Mouse (Mus musculus) heart, postnatal 0 days (tissue): ENCODE measurements around the gene Lpar1.

ENCODE experiments used
- CTCF ChIP-seq: IDR thresholded peaks from 2 replicates; pipeline ENCODE4 v1.5.1; 2016; ENCODE audit warnings: antibody characterized with exemption, control low read depth, low read depth
- EP300 ChIP-seq: IDR thresholded peaks from 2 replicates; pipeline ENCODE4 v1.6.1; 2016; ENCODE audit warnings: antibody characterized with exemption, low read depth

- TF ChIP-seq CTCF (no peak), EP300 (no peak)
These were observed 14.8 kb upstream of the Lpar1 start for GRCm38 (mm10) chr4:58568486-58568885.
